Mouse (Mus musculus): Measurements from ENCODE around the gene Pidd1. TPM values are rescaled to one million over a fixed set of nuclear protein-coding genes. Genes with fewer than 3 reads are reported as not detected.

The Pidd1 gene
- polyA plus RNA-seq, 1 experiment from 2014 or later: 9.1 TPM

GRCm38 (mm10) chr7:141435856-141436522 is 7.8 kb downstream of the Pidd1 start:
- 75% methylated on average over 9 of the region's 9 CpGs for WGBS

DNA sequence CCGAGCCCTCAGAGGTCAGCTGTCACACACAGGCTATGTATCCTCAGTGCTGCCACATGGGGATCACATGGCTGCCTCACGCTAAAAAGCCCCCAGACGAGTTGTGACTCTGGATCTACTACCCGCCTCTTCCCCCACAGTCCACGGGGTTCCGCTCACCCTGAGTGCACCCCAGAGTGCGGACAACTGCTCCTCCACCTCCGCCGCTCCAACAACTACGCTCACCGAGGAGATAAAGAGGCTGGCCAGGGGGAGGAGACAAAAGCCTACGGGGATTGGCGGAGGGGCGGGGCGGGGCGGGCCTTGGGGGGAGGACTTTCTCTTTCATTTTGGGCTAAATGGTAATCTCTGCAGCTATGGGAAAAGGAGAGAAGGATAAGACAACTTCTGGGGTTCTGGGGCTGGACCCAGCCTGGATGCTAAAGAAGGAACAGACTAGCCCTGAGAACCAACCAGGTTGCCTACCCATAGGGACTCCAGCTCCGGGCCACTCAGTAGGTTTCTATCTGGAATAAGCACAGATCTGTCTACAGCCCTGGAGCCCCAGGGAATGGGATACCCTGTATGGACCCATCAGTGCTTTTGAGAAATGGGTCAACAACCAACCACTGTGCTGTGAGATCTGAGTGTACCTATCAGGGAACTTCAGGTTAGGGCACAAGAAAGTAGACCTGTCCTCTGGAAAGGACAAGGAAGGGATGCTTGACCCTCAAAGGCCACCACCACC is 8.5 kb downstream of the Pidd1 start:
- peaks cover 2% of the 10 kb centered on the region for H3K36me3 ChIP-seq (replicated peaks; ENCODE audit: control insufficient read depth, insufficient read depth, low read depth, low read length)
- H3K9me3 ChIP-seq (replicated peaks; ENCODE audit: control insufficient read depth, low read length): no peaks in the 10 kb centered on the region
- no peak for ATAC-seq (replicated peaks; ENCODE audit: insufficient number of reproducible peaks, low FRiP score, low TSS enrichment, low read depth)
- peak overlapping the region; percentile 81 for H3K4me2 ChIP-seq (ENCODE audit: low read depth, low read length)
- no peak overlapping the region for H3K27ac ChIP-seq (replicated peaks; ENCODE audit: low read depth, low read length)
- H3K4me1 ChIP-seq (ENCODE audit: control insufficient read depth, insufficient read depth, low read length): no peaks in the 10 kb centered on the region; the same call in 1 of the 2 replicates
- peak overlapping the region; percentile 38 for H3K4me3 ChIP-seq (ENCODE audit: low read depth, low read length)
- DNase-seq (ENCODE audit: low spot score): peak; percentile 58
- H3K27me3 ChIP-seq (ENCODE audit: control insufficient read depth, insufficient read depth, low read length): no peaks in the 10 kb centered on the region
- peak overlapping the region; percentile 43 for H3K9ac ChIP-seq (replicated peaks; ENCODE audit: low read length)
- WGBS: 7% methylated on average over 17 of the region's 17 CpGs

More at GRCm38 (mm10) chr7:141435856-141436522, 7.8 kb downstream of the Pidd1 start:
- no peak for ATAC-seq (replicated peaks; ENCODE audit: insufficient number of reproducible peaks, low FRiP score, low TSS enrichment, low read depth)
- Histone ChIP-seq H3K4me2 (ENCODE audit: low read depth, low read length) (no peak overlapping the region; the same call in none of the 2 replicates), H3K9me3 (replicated peaks; ENCODE audit: control insufficient read depth, low read length) (no peaks in the 10 kb centered on the region), H3K27me3 (ENCODE audit: control insufficient read depth, insufficient read depth, low read length) (no peaks in the 10 kb centered on the region), H3K4me3 (ENCODE audit: low read depth, low read length) (no peak overlapping the region), H3K9ac (replicated peaks; ENCODE audit: low read length) (no peak overlapping the region), H3K4me1 (ENCODE audit: control insufficient read depth, insufficient read depth, low read length) (no peaks in the 10 kb centered on the region; the same call in 1 of the 2 replicates), H3K27ac (replicated peaks; ENCODE audit: low read depth, low read length) (no peak overlapping the region), H3K36me3 (replicated peaks; ENCODE audit: control insufficient read depth, insufficient read depth, low read depth, low read length) (peaks cover under 1% of the 10 kb centered on the region)
- DNase-seq (ENCODE audit: low spot score): no peak

DNA sequence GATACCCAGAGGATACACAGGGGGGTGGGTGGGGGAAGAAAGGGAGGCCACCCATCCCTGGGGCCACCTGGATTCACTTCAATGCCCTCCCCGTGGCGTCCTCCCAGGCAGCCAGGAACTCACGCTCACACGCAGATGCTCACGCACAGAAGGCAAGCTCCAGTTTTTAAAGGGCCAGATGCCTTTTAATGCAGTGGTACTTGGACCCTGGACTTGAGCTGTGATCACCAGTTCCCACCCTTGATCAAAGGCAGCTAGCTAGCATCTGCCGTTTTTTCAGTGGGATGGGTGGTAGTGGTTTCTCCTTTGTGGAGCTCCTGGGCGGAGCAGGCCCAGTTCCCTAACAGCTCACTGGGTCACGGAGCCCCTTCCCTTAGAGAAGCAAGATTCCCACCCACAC is 9.4 kb downstream of the Pidd1 start:
- H3K36me3 ChIP-seq (replicated peaks; ENCODE audit: control insufficient read depth, insufficient read depth, low read depth, low read length): peaks cover 2% of the 10 kb centered on the region
- peak overlapping the region; percentile 38 for H3K4me3 ChIP-seq (ENCODE audit: low read depth, low read length)
- H3K9ac ChIP-seq (replicated peaks; ENCODE audit: low read length): peak overlapping the region; percentile 54
- H3K9me3 ChIP-seq (replicated peaks; ENCODE audit: control insufficient read depth, low read length): no peaks in the 10 kb centered on the region
- H3K27me3 ChIP-seq (ENCODE audit: control insufficient read depth, insufficient read depth, low read length): no peaks in the 10 kb centered on the region
- DNase-seq (ENCODE audit: low spot score) (peak; percentile 77), ATAC-seq (replicated peaks; ENCODE audit: insufficient number of reproducible peaks, low FRiP score, low TSS enrichment, low read depth) (no peak)
- H3K4me1 ChIP-seq (ENCODE audit: control insufficient read depth, insufficient read depth, low read length): no peaks in the 10 kb centered on the region; the same call in 1 of the 2 replicates
- peak overlapping the region; percentile 81 for H3K4me2 ChIP-seq (ENCODE audit: low read depth, low read length)
- no peak overlapping the region; the same call in 1 of the 2 replicates for H3K27ac ChIP-seq (replicated peaks; ENCODE audit: low read depth, low read length)
- WGBS: 13% methylated on average over 8 of the region's 8 CpGs

GRCm38 (mm10) chr7:141433517-141434400 is 10.1 kb downstream of the Pidd1 start:
- DNase-seq (ENCODE audit: low spot score): no peak
- Histone ChIP-seq H3K4me1 (ENCODE audit: control insufficient read depth, insufficient read depth, low read length) (peaks cover 5% of the 10 kb centered on the region; the same call in 1 of the 2 replicates), H3K27ac (replicated peaks; ENCODE audit: low read depth, low read length) (no peak overlapping the region), H3K4me2 (ENCODE audit: low read depth, low read length) (peak overlapping the region; percentile 81), H3K9ac (replicated peaks; ENCODE audit: low read length) (peak overlapping the region; percentile 54), H3K4me3 (ENCODE audit: low read depth, low read length) (peak overlapping the region; percentile 38), H3K9me3 (replicated peaks; ENCODE audit: control insufficient read depth, low read length) (no peaks in the 10 kb centered on the region), H3K36me3 (replicated peaks; ENCODE audit: control insufficient read depth, insufficient read depth, low read depth, low read length) (peaks cover 2% of the 10 kb centered on the region; the same call in 1 of the 2 replicates), H3K27me3 (ENCODE audit: control insufficient read depth, insufficient read depth, low read length) (no peaks in the 10 kb centered on the region)
- WGBS: 77% methylated on average over 15 of the region's 15 CpGs
- no peak for ATAC-seq (replicated peaks; ENCODE audit: insufficient number of reproducible peaks, low FRiP score, low TSS enrichment, low read depth)

DNA sequence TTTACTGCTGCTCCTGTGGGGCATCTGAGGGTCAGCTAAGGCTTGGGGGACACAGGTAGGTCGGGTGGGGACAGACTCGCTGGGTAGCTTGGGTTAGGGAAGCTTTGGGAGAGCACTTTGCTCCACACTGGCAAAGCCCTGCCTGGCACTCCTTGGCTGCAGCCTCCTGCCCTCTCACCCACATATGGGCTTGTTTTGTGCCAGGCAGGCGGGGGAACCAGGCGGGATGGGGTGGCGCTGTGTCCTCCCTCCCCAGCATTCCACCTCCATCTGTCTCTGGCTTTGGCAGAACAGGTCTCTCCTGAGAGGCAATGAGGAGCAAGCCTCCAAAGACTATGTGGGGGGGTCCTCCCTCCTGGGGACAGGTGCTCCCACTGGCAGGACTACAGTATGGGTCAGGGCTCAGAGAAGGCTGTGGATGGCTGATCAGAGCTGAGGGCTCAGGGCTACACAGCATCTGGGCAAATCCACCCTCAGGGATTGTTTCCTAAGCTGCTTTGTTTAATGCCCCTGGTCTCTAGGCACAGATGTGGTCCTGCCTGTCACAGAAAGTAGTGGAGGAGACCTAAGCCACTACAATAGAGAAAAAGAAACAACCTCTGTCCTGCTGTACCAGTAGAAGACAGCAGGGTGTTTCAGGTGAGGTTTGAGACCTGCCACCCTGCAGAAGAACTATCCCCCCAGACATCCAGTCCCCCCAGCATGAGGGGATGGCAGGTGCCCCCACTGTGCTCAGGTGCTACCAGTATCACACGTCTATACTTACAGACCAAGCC is 10.9 kb downstream of the Pidd1 start:
- H3K4me2 ChIP-seq (ENCODE audit: low read depth, low read length): no peak overlapping the region
- no peaks in the 10 kb centered on the region for H3K9me3 ChIP-seq (replicated peaks; ENCODE audit: control insufficient read depth, low read length)
- H3K9ac ChIP-seq (replicated peaks; ENCODE audit: low read length): no peak overlapping the region
- no peak for ATAC-seq (replicated peaks; ENCODE audit: insufficient number of reproducible peaks, low FRiP score, low TSS enrichment, low read depth)
- no peak overlapping the region for H3K27ac ChIP-seq (replicated peaks; ENCODE audit: low read depth, low read length)
- 86% methylated on average over 6 of the region's 6 CpGs for WGBS
- no peak for DNase-seq (ENCODE audit: low spot score)
- peaks cover 5% of the 10 kb centered on the region; the same call in 1 of the 2 replicates for H3K4me1 ChIP-seq (ENCODE audit: control insufficient read depth, insufficient read depth, low read length)
- H3K36me3 ChIP-seq (replicated peaks; ENCODE audit: control insufficient read depth, insufficient read depth, low read depth, low read length): peaks cover 2% of the 10 kb centered on the region; the same call in 1 of the 2 replicates
- H3K4me3 ChIP-seq (ENCODE audit: low read depth, low read length): no peak overlapping the region
- no peaks in the 10 kb centered on the region for H3K27me3 ChIP-seq (ENCODE audit: control insufficient read depth, insufficient read depth, low read length)

GRCm38 (mm10) chr7:141432186-141432611 is 11.6 kb downstream of the Pidd1 start:
- H3K4me3 ChIP-seq (ENCODE audit: low read depth, low read length): no peak overlapping the region
- H3K4me1 ChIP-seq (ENCODE audit: control insufficient read depth, insufficient read depth, low read length): peaks cover 5% of the 10 kb centered on the region; the same call in 1 of the 2 replicates
- no peaks in the 10 kb centered on the region for H3K9me3 ChIP-seq (replicated peaks; ENCODE audit: control insufficient read depth, low read length)
- no peak overlapping the region for H3K4me2 ChIP-seq (ENCODE audit: low read depth, low read length)
- no peak for ATAC-seq (replicated peaks; ENCODE audit: insufficient number of reproducible peaks, low FRiP score, low TSS enrichment, low read depth)
- no peak overlapping the region for H3K9ac ChIP-seq (replicated peaks; ENCODE audit: low read length)
- DNase-seq (ENCODE audit: low spot score): no peak
- no peaks in the 10 kb centered on the region for H3K27me3 ChIP-seq (ENCODE audit: control insufficient read depth, insufficient read depth, low read length)
- H3K27ac ChIP-seq (replicated peaks; ENCODE audit: low read depth, low read length): no peak overlapping the region
- WGBS: 86% methylated on average over 8 of the region's 8 CpGs
- peaks cover 2% of the 10 kb centered on the region; the same call in 1 of the 2 replicates for H3K36me3 ChIP-seq (replicated peaks; ENCODE audit: control insufficient read depth, insufficient read depth, low read depth, low read length)

Data from embryonic facial prominence, embryonic 11.5 days (tissue).